Mouse (Mus musculus): ENCODE measurements at regions not wholly inside any gene's neighbourhood (a gene's known extent, or its start where the extent isn't known, plus 50 kb on each side); places are given as distances from the start of the nearest gene placed in this dataset.
"Not testable (repeated sequence)": the region's sequence is repeated elsewhere in the genome, so short reads cannot be mapped to it uniquely, and the experiment has no call there.

DNA sequence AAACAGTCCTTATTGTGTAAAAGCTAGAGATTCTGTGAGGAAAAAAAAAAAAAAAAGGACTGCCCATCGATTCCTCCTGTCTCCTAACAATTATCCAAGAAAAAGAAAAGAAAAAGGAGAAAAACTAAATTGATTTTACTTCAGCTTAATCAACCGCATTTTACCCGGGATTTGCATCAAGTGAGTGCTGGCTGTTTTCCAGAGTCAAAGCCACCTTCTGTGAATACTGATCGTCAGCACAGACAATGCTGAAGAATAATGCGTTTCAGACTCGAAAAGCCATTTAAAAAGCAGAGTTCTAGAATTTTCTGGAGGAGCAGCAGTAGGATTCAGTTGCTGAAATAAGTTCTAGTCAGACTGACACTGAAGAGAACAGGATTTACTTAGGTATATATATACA, 131.1 kb downstream of the Kcnk1 start:
- no peaks in the 10 kb centered on the region for H3K4me1 ChIP-seq (ENCODE audit: control insufficient read depth, insufficient read depth, low read length)
- ATAC-seq (ENCODE audit: insufficient read depth, low FRiP score, low TSS enrichment) (no peak), DNase-seq (ENCODE audit: low spot score) (no peak)
- no peak overlapping the region for H3K4me2 ChIP-seq (ENCODE audit: low read depth)
- H3K4me3 ChIP-seq (ENCODE audit: low read depth, low read length), result no peak overlapping the region
- no peaks in the 10 kb centered on the region for H3K27me3 ChIP-seq (ENCODE audit: control insufficient read depth, insufficient read depth, low read length)
- H3K27ac ChIP-seq (ENCODE audit: low read depth, low read length), result no peak overlapping the region
- no peaks in the 10 kb centered on the region for H3K36me3 ChIP-seq (ENCODE audit: control insufficient read depth, insufficient read depth, low read length)
- no peak overlapping the region for H3K9ac ChIP-seq (ENCODE audit: low read length)
- H3K9me3 ChIP-seq (ENCODE audit: control insufficient read depth, low read length), result no peaks in the 10 kb centered on the region; the same call in 1 of the 2 replicates
- WGBS, result 80% methylated on average over 6 of the region's 6 CpGs

DNA sequence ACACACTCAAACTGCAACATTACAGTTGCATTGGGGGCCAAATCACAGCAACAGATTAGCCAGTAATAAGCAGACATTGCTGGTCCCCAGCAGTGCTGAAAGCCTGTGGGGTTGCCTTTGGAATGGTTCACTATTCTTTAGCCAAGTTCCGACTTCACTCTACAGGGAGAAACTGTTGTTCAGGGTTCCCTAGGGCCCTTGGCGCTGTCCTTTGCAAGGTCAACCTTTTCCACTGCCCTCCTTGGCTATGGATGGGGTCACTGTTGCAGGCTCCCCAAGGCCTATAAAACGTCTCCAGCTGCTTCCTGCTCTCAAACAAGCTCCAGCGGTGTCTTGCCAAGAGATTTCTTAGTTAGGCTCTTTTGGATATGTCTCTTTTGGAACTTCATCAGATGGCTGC, 137.1 kb downstream of the Kcnk1 start:
- no peaks in the 10 kb centered on the region for H3K9me3 ChIP-seq (ENCODE audit: control insufficient read depth, low read length)
- H3K36me3 ChIP-seq (ENCODE audit: control insufficient read depth, insufficient read depth, low read length), result no peaks in the 10 kb centered on the region
- H3K4me1 ChIP-seq (ENCODE audit: control insufficient read depth, insufficient read depth, low read length), result no peaks in the 10 kb centered on the region
- no peak overlapping the region for H3K4me3 ChIP-seq (ENCODE audit: low read depth, low read length)
- 75% methylated on average over 4 of the region's 4 CpGs for WGBS
- H3K27ac ChIP-seq (ENCODE audit: low read depth, low read length), result no peak overlapping the region
- no peak for DNase-seq (ENCODE audit: low spot score)
- no peak overlapping the region for H3K9ac ChIP-seq (ENCODE audit: low read length)
- no peak overlapping the region for H3K4me2 ChIP-seq (ENCODE audit: low read depth)
- ATAC-seq (ENCODE audit: insufficient read depth, low FRiP score, low TSS enrichment), result no peak
- no peaks in the 10 kb centered on the region for H3K27me3 ChIP-seq (ENCODE audit: control insufficient read depth, insufficient read depth, low read length)

DNA sequence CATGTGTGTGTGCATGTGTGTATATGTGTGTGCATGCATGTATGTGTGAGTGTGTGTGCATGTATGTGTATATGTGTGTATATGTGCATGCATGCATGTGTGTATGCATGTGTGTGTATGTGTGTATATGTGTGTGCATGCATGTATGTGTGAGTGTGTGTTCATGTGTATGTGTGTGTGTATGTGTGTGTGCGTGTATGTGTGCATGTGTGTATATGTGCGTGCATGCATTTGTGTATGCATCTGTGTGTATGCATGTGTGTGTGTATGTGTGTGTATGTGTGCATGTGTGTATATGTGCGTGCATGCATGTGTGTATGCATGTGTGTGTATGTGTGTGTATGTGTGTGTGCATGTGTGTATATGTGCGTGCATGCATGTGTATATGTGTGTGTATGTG, 137.9 kb downstream of the Kcnk1 start:
- H3K4me1 ChIP-seq (ENCODE audit: control insufficient read depth, insufficient read depth, low read length); H3K27me3 ChIP-seq (ENCODE audit: control insufficient read depth, insufficient read depth, low read length); ATAC-seq (ENCODE audit: insufficient read depth, low FRiP score, low TSS enrichment); H3K9ac ChIP-seq (ENCODE audit: low read length); H3K9me3 ChIP-seq (ENCODE audit: control insufficient read depth, low read length); H3K4me2 ChIP-seq (ENCODE audit: low read depth); DNase-seq (ENCODE audit: low spot score); H3K36me3 ChIP-seq (ENCODE audit: control insufficient read depth, insufficient read depth, low read length); H3K27ac ChIP-seq (ENCODE audit: low read depth, low read length); H3K4me3 ChIP-seq (ENCODE audit: low read depth, low read length): not testable (repeated sequence)
- WGBS, result 98% methylated on average over 4 of the region's 4 CpGs

DNA sequence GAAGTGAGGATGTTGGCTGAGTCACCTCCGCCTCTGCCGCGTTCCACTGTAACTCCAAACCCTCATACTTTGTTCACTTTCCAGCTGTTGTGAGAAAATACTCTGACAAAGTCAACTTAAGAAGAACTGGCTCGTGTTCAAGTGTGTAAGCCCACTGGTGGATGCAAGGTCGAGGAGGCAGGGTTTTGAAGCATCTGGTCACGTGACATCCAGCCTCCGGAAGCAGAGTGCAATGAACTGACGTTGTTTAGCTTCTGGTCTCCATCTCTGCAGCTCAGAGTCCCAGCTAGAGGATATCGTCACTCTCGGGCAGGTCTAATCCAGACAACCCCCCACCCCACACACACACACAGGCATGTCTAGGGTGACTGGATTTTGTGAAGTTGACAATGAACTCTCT, 140.1 kb downstream of the Kcnk1 start:
- WGBS, result 83% methylated on average over 10 of the region's 10 CpGs
- ATAC-seq (ENCODE audit: insufficient read depth, low FRiP score, low TSS enrichment), result no peak
- no peak overlapping the region for H3K9ac ChIP-seq (ENCODE audit: low read length)

DNA sequence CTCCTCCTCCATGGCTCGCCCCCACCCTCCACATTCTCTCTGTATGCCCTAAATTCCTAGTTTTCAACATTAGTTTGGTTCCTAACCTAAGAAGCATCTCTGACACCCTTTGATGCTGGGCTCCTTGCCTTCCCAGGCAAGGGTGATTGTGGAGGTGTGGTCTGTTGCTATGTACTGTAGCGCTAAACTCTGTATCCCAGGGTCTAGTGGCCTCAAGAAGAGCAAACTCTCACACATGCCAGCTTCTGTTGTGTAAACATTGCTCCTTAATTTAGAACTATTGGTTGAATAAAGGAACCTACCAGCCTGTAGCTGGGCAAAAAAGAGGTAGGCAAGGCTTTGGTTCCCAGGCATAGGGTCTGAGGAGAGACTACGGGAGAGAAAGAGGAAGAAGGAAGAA, 140.6 kb downstream of the Kcnk1 start:
- WGBS, result 92% methylated on average over 3 of the region's 3 CpGs
- H3K9me3 ChIP-seq (ENCODE audit: control insufficient read depth, low read length), result no peaks in the 10 kb centered on the region
- H3K36me3 ChIP-seq (ENCODE audit: control insufficient read depth, insufficient read depth, low read length), result no peaks in the 10 kb centered on the region
- H3K4me3 ChIP-seq (ENCODE audit: low read depth, low read length), result no peak overlapping the region
- H3K27ac ChIP-seq (ENCODE audit: low read depth, low read length), result no peak overlapping the region
- peaks cover 21% of the 10 kb centered on the region for H3K27me3 ChIP-seq (ENCODE audit: control insufficient read depth, insufficient read depth, low read length)
- DNase-seq (ENCODE audit: low spot score) (no peak), ATAC-seq (ENCODE audit: insufficient read depth, low FRiP score, low TSS enrichment) (no peak)
- peaks cover 5% of the 10 kb centered on the region; the same call in 1 of the 2 replicates for H3K4me1 ChIP-seq (ENCODE audit: control insufficient read depth, insufficient read depth, low read length)
- H3K9ac ChIP-seq (ENCODE audit: low read length), result no peak overlapping the region
- no peak overlapping the region for H3K4me2 ChIP-seq (ENCODE audit: low read depth)

More for the DNA sequence above, 140.1 kb downstream of the Kcnk1 start:
- H3K9me3 ChIP-seq (ENCODE audit: control insufficient read depth, low read length), result no peaks in the 10 kb centered on the region
- H3K27me3 ChIP-seq (ENCODE audit: control insufficient read depth, insufficient read depth, low read length), result peaks cover 21% of the 10 kb centered on the region
- H3K36me3 ChIP-seq (ENCODE audit: control insufficient read depth, insufficient read depth, low read length), result no peaks in the 10 kb centered on the region
- H3K4me2 ChIP-seq (ENCODE audit: low read depth), result no peak overlapping the region
- H3K4me1 ChIP-seq (ENCODE audit: control insufficient read depth, insufficient read depth, low read length), result peaks cover 5% of the 10 kb centered on the region; the same call in 1 of the 2 replicates
- no peak for DNase-seq (ENCODE audit: low spot score)
- H3K27ac ChIP-seq (ENCODE audit: low read depth, low read length), result no peak overlapping the region
- no peak overlapping the region for H3K4me3 ChIP-seq (ENCODE audit: low read depth, low read length)

DNA sequence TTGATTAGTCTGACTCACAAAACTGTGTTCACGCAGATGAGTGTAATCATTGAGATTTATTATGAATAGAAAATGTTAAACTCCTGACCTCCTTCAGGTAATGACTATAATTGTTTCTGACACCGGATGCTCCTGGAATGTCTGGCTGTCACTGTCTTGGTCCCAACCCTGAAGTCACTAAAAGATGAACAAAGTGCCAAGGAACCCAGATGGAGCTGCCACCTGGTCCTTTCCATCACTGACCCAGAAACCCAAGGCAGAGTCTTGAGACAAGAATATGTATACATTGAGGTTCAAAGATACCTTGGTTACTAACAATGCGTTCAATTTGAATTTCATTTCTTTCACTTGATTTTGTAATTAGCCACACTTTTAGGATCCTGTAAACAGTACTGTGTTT, 142.0 kb downstream of the Kcnk1 start:
- H3K9me3 ChIP-seq (ENCODE audit: control insufficient read depth, low read length), result no peaks in the 10 kb centered on the region
- H3K4me2 ChIP-seq (ENCODE audit: low read depth), result no peak overlapping the region
- no peak overlapping the region for H3K4me3 ChIP-seq (ENCODE audit: low read depth, low read length)
- WGBS, result 85% methylated on average over 3 of the region's 3 CpGs
- no peaks in the 10 kb centered on the region for H3K36me3 ChIP-seq (ENCODE audit: control insufficient read depth, insufficient read depth, low read length)
- ATAC-seq (ENCODE audit: insufficient read depth, low FRiP score, low TSS enrichment), result no peak
- H3K27me3 ChIP-seq (ENCODE audit: control insufficient read depth, insufficient read depth, low read length), result peaks cover 21% of the 10 kb centered on the region
- peaks cover 5% of the 10 kb centered on the region; the same call in 1 of the 2 replicates for H3K4me1 ChIP-seq (ENCODE audit: control insufficient read depth, insufficient read depth, low read length)
- no peak overlapping the region for H3K27ac ChIP-seq (ENCODE audit: low read depth, low read length)
- no peak overlapping the region for H3K9ac ChIP-seq (ENCODE audit: low read length)
- DNase-seq (ENCODE audit: low spot score), result no peak

DNA sequence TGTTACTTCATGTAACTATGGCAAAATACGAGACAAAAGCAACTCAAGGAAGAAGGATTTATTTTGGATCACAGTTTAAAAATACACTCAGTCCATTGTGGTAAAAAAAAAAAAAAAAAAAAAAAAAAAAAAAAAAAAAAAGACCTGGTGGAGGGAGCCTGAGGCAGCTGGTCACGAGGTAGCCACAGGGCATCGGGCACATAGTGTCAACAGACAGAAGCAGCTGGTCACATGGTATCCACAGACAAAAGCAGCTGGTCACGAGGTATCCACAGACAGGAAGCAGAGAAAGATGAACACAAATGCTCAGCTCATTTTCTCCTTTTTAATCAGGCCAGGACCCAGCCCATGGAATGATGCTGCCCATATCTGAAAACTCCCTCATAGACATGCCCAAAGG, 142.5 kb downstream of the Kcnk1 start:
- no peak for DNase-seq (ENCODE audit: low spot score)
- 62% methylated on average over 4 of the region's 4 CpGs for WGBS
- Histone ChIP-seq H3K9ac (ENCODE audit: low read length) (no peak overlapping the region), H3K4me1 (ENCODE audit: control insufficient read depth, insufficient read depth, low read length) (peaks cover 5% of the 10 kb centered on the region; the same call in 1 of the 2 replicates), H3K27me3 (ENCODE audit: control insufficient read depth, insufficient read depth, low read length) (peaks cover 21% of the 10 kb centered on the region), H3K27ac (ENCODE audit: low read depth, low read length) (no peak overlapping the region), H3K36me3 (ENCODE audit: control insufficient read depth, insufficient read depth, low read length) (no peaks in the 10 kb centered on the region), H3K9me3 (ENCODE audit: control insufficient read depth, low read length) (no peaks in the 10 kb centered on the region), H3K4me3 (ENCODE audit: low read depth, low read length) (no peak overlapping the region), H3K4me2 (ENCODE audit: low read depth) (no peak overlapping the region)
- ATAC-seq (ENCODE audit: insufficient read depth, low FRiP score, low TSS enrichment), result no peak

DNA sequence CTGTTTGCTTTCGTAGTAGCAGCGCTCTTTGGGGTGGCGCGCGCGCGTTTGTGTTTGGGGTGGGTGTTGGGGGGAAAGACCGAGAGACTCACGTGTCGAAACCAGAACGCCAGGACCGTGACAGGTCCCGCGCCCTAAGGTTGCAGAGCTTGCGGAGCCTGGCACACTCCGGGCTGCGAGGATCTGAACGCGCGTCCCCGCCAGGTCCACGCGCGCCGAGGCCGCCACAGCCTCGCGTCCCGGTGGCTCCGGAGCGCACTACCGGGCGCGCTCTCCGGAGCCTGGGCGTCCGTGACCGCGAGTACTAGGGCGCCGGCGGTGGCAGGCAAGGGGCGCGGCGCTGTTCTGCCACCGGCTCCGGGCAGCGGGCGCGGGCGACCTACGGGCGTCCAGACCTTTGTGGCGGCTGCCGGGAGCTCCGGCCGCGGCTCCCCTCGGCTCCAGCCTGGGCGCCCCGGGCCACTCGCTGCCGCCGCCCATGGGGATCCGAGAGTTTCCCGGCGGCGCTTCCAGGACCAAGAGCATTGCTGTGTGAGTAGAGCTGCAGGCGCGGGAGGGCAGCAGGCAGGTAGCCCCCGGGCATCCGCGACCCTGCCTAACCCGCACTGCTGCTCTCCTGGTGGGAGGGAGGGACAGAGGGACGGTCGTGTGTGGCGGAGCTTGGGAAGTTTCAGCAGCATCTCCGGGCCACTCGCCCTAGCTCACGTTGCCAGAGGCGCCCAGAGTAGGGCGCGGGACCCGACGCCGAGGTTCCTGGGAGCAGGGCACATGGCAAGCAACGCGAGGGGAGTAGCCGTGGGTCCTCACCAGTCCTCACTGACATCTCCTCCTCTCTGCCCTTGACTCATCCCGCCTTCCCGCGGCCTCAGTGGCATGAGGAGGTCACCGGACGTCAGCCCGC, 143.9 kb downstream of the Kcnk1 start:
- H3K36me3 ChIP-seq (ENCODE audit: control insufficient read depth, insufficient read depth, low read length), result no peaks in the 10 kb centered on the region
- peak overlapping the region; percentile 93 for H3K4me2 ChIP-seq (ENCODE audit: low read depth)
- 1% methylated on average over 92 of the region's 95 CpGs for WGBS
- DNase-seq (ENCODE audit: low spot score) (peak; percentile 53), ATAC-seq (ENCODE audit: insufficient read depth, low FRiP score, low TSS enrichment) (no peak)
- peaks cover 5% of the 10 kb centered on the region; the same call in 1 of the 2 replicates for H3K4me1 ChIP-seq (ENCODE audit: control insufficient read depth, insufficient read depth, low read length)
- no peaks in the 10 kb centered on the region for H3K9me3 ChIP-seq (ENCODE audit: control insufficient read depth, low read length)
- H3K4me3 ChIP-seq (ENCODE audit: low read depth, low read length), result peak overlapping the region; percentile 48
- H3K9ac ChIP-seq (ENCODE audit: low read length), result peak overlapping the region; percentile 52
- peaks cover 21% of the 10 kb centered on the region for H3K27me3 ChIP-seq (ENCODE audit: control insufficient read depth, insufficient read depth, low read length)
- H3K27ac ChIP-seq (ENCODE audit: low read depth, low read length), result no peak overlapping the region

DNA sequence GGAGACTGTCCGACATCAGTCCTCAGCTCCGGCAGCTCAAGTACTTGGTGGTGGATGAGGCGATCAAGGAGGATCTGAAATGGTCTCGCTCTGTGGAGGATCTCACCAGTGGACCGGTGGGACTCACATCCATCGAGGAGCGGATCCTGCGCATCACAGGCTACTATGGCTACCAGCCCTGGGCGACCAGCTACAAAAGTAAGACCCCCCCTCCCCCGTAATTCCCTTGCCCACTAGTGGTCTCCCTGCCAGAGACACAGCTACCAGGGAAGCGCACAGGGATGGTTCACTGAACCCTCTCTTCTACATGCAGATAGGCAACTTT, 144.5 kb downstream of the Kcnk1 start:
- Histone ChIP-seq H3K9me3 (ENCODE audit: control insufficient read depth, low read length) (no peaks in the 10 kb centered on the region), H3K36me3 (ENCODE audit: control insufficient read depth, insufficient read depth, low read length) (no peaks in the 10 kb centered on the region), H3K4me2 (ENCODE audit: low read depth) (peak overlapping the region; percentile 93), H3K27me3 (ENCODE audit: control insufficient read depth, insufficient read depth, low read length) (peaks cover 21% of the 10 kb centered on the region), H3K9ac (ENCODE audit: low read length) (no peak overlapping the region), H3K4me1 (ENCODE audit: control insufficient read depth, insufficient read depth, low read length) (peaks cover 5% of the 10 kb centered on the region; the same call in 1 of the 2 replicates), H3K4me3 (ENCODE audit: low read depth, low read length) (peak overlapping the region; percentile 48), H3K27ac (ENCODE audit: low read depth, low read length) (no peak overlapping the region)
- 25% methylated on average over 11 of the region's 11 CpGs for WGBS
- ATAC-seq (ENCODE audit: insufficient read depth, low FRiP score, low TSS enrichment) (no peak), DNase-seq (ENCODE audit: low spot score) (no peak)

All from neural tube, embryonic 11.5 days (tissue).